Mouse (Mus musculus) cerebellum, adult 18-20 months (tissue): ENCODE results near the gene Cypt15.
"Not testable (repeated sequence)": the region's sequence is repeated elsewhere in the genome, so short reads cannot be mapped to it uniquely, and the experiment has no call there.

Source experiments
- DNase-seq, 2 experiments: peaks; one replicate each; pipeline ENCODE4 v3.0.0; 2021

Gene Cypt15

GRCm38 (mm10) chrX:39345967-39346366, at the start of gene Cypt15:
Gene Cypt15 (plus strand): TSS chrX:39346267.
- not testable (repeated sequence) for DNase-seq

- DNase-seq: no peak
Observed at GRCm38 (mm10) chrX:39370932-39371331, 24.9 kb downstream of the Cypt15 start.

GRCm38 (mm10) chrX:39378830-39379229, 32.8 kb downstream of the Cypt15 start:
- DNase-seq: no peak

- DNase-seq: no peak
Observed at GRCm38 (mm10) chrX:39383806-39384205, 37.7 kb downstream of the Cypt15 start.
